Mouse (Mus musculus) bone marrow macrophage, adult 2 months (primary cell): ENCODE results near the gene Deaf1.

Source experiments
- CTCF ChIP-seq: IDR thresholded peaks from 2 replicates; pipeline ENCODE4 v1.5.1; 2012; ENCODE audit warnings: low read depth, mild to moderate bottlenecking, low read length, moderate library complexity
- POLR2A ChIP-seq: IDR thresholded peaks from 2 replicates; pipeline ENCODE4 v1.6.1; 2012; ENCODE audit warnings: mild to moderate bottlenecking, low read depth, low read length, borderline replicate concordance

GRCm38 (mm10) chr7:141277701-141278678 is 49.5 kb downstream of the Deaf1 start:
- TF ChIP-seq CTCF (no peak), POLR2A (no peak)
